Mouse (Mus musculus) neural tube, embryonic 13.5 days (tissue): ENCODE measurements around the gene Ttc7b. TPM values are rescaled to one million over a fixed set of nuclear protein-coding genes. Genes with fewer than 3 reads are reported as not detected.

ENCODE experiments used
- ATAC-seq: fragments of 200-750 bp; cut with Nextera tagmentation; 2 replicates; pipeline ENCODE4 v1.8.0; 2017; ENCODE audit warnings: low read depth, mild to moderate bottlenecking, moderate TSS enrichment, moderate library complexity
- H3K27ac ChIP-seq: fragments of 300-500 bp; sonication (generic); replicated peaks from 2 replicates; pipeline ENCODE4 v1.5.1; 2015; ENCODE audit warnings: moderate library complexity, mild to moderate bottlenecking, inconsistent platforms
- H3K27me3 ChIP-seq: fragments of 300-500 bp; sonication (generic); 2 replicates; pipeline ENCODE4 v1.6.1; 2015; ENCODE audit warnings: mild to moderate bottlenecking, inconsistent platforms
- H3K36me3 ChIP-seq: fragments of 300-500 bp; sonication (generic); 2 replicates; pipeline ENCODE4 v1.6.1; 2015; ENCODE audit warnings: mild to moderate bottlenecking, inconsistent platforms
- H3K4me1 ChIP-seq: fragments of 300-500 bp; sonication (generic); replicated peaks from 2 replicates; pipeline ENCODE4 v1.6.1; 2015; ENCODE audit warnings: inconsistent platforms
- H3K4me2 ChIP-seq: fragments of 300-500 bp; sonication (generic); 2 replicates; pipeline ENCODE4 v1.6.1; 2015; ENCODE audit warnings: inconsistent platforms, mild to moderate bottlenecking, moderate library complexity
- H3K4me3 ChIP-seq: fragments of 300-500 bp; sonication (generic); 2 replicates; pipeline ENCODE4 v1.5.1; 2015; ENCODE audit warnings: mild to moderate bottlenecking, inconsistent platforms
- H3K9ac ChIP-seq: fragments of 300-500 bp; sonication (generic); 2 replicates; pipeline ENCODE4 v1.6.1; 2015; ENCODE audit warnings: moderate library complexity, mild to moderate bottlenecking, inconsistent platforms
- H3K9me3 ChIP-seq: fragments of 300-500 bp; sonication (generic); 2 replicates; pipeline ENCODE4 v1.6.1; 2016; ENCODE audit warnings: inconsistent platforms
- whole genome bisulfite sequencing: fragments of 180-500 bp; shearing (Covaris S2); methylation state at CpG from one replicate; pipeline ENCODE4 v1.1.7; 2015; 5-methylcytosine and 5-hydroxymethylcytosine counted together
- polyA plus RNA-seq: library from polyadenylated mRNA; unstranded; fragments of >200 nt; fragmentation: Nextera tagmentation; extraction: Ambion mirVana; gene quantifications from 2 replicates; pipeline ENCODE4 v1.2.1, GENCODE M21; 2015

Ttc7b gene
- polyA plus RNA-seq, 1 experiment from 2014 or later, result 7.3 TPM

GRCm38 (mm10) chr12:100402296-100403004 lies 118.2 kb downstream of the Ttc7b start:
- no peaks in the 10 kb centered on the region for H3K27me3 ChIP-seq
- ATAC-seq, result no peak
- H3K4me2 ChIP-seq, result no peak overlapping the region
- peaks cover 45% of the 10 kb centered on the region for H3K4me1 ChIP-seq
- no peak overlapping the region for H3K27ac ChIP-seq
- 94% methylated on average over 10 of the region's 10 CpGs for WGBS
- H3K9ac ChIP-seq, result no peak overlapping the region
- H3K4me3 ChIP-seq, result no peak overlapping the region
- H3K9me3 ChIP-seq, result no peaks in the 10 kb centered on the region
- peaks cover 35% of the 10 kb centered on the region for H3K36me3 ChIP-seq

DNA sequence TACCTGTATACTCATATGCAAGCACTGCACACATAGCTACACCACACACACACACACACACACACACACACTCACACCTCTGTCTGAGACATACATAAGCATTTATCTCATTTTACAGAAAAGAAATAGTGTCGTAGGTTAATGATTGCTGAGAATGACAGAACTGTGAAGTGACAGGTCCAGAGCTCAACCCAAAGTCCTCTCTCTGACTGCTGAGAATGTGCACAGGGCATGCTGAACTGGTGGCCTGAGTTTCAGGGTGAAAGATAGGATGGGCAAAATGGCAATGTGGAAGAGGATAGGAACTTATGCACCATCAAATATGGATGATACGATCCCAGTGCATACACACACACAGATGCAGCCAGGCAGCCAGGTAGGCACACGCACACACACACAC lies 120.5 kb downstream of the Ttc7b start:
- Histone ChIP-seq H3K9ac (no peak overlapping the region), H3K4me1 (peaks cover 31% of the 10 kb centered on the region), H3K9me3 (no peaks in the 10 kb centered on the region), H3K27ac (no peak overlapping the region), H3K4me2 (no peak overlapping the region), H3K36me3 (peaks cover 43% of the 10 kb centered on the region), H3K4me3 (no peak overlapping the region), H3K27me3 (no peaks in the 10 kb centered on the region)
- ATAC-seq, result no peak
- WGBS, result 96% methylated on average over 3 of the region's 3 CpGs

- Histone ChIP-seq H3K27ac (peak overlapping the region; percentile 23; the same call in 1 of the 2 replicates), H3K4me1 (peaks cover 26% of the 10 kb centered on the region), H3K4me2 (no peak overlapping the region), H3K36me3 (peaks cover 52% of the 10 kb centered on the region), H3K9me3 (no peaks in the 10 kb centered on the region), H3K4me3 (no peak overlapping the region), H3K27me3 (no peaks in the 10 kb centered on the region), H3K9ac (no peak overlapping the region)
- ATAC-seq, result no peak
- 95% methylated on average over 5 of the region's 5 CpGs for WGBS
These were observed 121.4 kb downstream of the Ttc7b start for GRCm38 (mm10) chr12:100399126-100399727.

DNA sequence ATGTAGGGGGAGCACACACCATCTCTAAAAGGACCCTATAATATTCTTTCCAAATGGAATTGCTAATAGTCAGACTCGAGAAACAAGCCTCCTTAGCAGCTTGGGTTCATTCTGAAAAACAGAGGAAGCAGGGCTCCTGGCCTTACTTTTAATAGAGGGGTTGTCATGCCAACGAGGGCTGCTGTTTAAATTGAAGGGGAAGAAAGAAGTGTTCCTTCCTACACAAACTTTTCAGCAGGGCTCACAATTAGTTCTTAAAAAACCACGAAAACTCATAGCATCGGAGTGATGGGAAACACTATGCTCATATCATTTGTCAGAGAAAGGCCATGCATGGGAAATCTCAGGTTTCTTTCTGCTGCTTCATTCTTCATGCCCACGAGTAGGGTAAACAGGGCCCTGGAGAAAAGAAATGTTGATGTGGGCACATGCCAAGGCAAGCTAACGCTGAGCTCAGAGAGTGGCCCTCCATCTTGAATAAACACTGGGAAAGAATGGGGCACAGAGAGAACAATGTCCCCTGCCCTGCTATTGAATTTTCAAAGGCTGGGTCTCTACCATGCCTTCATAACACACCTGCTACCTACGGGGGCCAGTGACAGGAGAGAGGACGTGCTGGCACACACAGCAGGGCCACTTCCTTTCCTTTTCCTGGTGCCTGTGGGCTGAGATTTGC lies 122.2 kb downstream of the Ttc7b start:
- Histone ChIP-seq H3K4me3 (no peak overlapping the region), H3K9me3 (no peaks in the 10 kb centered on the region), H3K36me3 (peaks cover 56% of the 10 kb centered on the region), H3K27ac (peak overlapping the region; percentile 23; the same call in 1 of the 2 replicates), H3K4me1 (peaks cover 19% of the 10 kb centered on the region), H3K27me3 (no peaks in the 10 kb centered on the region), H3K4me2 (no peak overlapping the region), H3K9ac (no peak overlapping the region)
- no peak for ATAC-seq
- 62% methylated on average over 8 of the region's 8 CpGs for WGBS

- Histone ChIP-seq H3K27ac (no peak overlapping the region; the same call in 1 of the 2 replicates), H3K4me1 (peaks cover 19% of the 10 kb centered on the region), H3K4me2 (no peak overlapping the region), H3K9ac (no peak overlapping the region), H3K4me3 (no peak overlapping the region), H3K27me3 (no peaks in the 10 kb centered on the region), H3K9me3 (no peaks in the 10 kb centered on the region), H3K36me3 (peaks cover 49% of the 10 kb centered on the region)
- WGBS, result 57% methylated on average over 15 of the region's 15 CpGs
- 0 out of 2 replicates have a peak, but pooled peaks have one; percentile 32 for ATAC-seq
These were observed 123.0 kb downstream of the Ttc7b start for GRCm38 (mm10) chr12:100397432-100398146.

GRCm38 (mm10) chr12:100396806-100397205 lies 123.8 kb downstream of the Ttc7b start:
- WGBS, result 93% methylated on average over 2 of the region's 2 CpGs

DNA sequence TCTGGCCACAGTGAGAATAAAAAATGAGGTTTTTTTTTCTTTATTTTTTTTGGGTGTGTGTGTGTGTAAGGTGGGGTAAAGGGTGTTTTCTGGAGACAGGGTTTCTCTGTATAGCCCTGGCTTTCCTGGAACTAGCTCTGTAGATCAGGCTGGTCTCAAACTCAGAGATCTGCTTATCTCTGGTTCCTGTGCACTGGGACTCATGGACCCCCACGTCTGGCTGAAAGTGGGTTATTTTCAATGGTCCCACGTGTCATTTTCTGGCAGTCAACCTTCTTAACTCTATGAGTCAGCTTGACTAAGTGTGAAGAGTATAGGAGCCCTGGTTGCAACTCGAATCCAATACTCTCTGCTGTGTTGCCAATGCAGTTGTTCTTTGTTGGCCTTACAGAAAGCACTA lies 127.1 kb downstream of the Ttc7b start:
- H3K4me3 ChIP-seq, result no peak overlapping the region

More at GRCm38 (mm10) chr12:100396806-100397205, 123.8 kb downstream of the Ttc7b start:
- H3K4me2 ChIP-seq, result no peak overlapping the region
- H3K9ac ChIP-seq, result no peak overlapping the region
- H3K9me3 ChIP-seq, result no peaks in the 10 kb centered on the region
- H3K4me3 ChIP-seq, result no peak overlapping the region
- H3K27me3 ChIP-seq, result no peaks in the 10 kb centered on the region
- H3K4me1 ChIP-seq, result peaks cover 27% of the 10 kb centered on the region
- H3K36me3 ChIP-seq, result peaks cover 41% of the 10 kb centered on the region
- no peak overlapping the region for H3K27ac ChIP-seq
- no peak for ATAC-seq

GRCm38 (mm10) chr12:100393109-100393508 lies 127.5 kb downstream of the Ttc7b start:
- Histone ChIP-seq H3K36me3 (peaks cover 38% of the 10 kb centered on the region), H3K9me3 (no peaks in the 10 kb centered on the region), H3K4me2 (no peak overlapping the region), H3K9ac (no peak overlapping the region), H3K4me3 (no peak overlapping the region), H3K27ac (no peak overlapping the region), H3K27me3 (no peaks in the 10 kb centered on the region), H3K4me1 (peaks cover 24% of the 10 kb centered on the region)
- ATAC-seq, result no peak
- WGBS, result 76% methylated on average over 3 of the region's 3 CpGs

More for the DNA sequence above, 127.1 kb downstream of the Ttc7b start:
- Histone ChIP-seq H3K27ac (no peak overlapping the region), H3K9ac (no peak overlapping the region), H3K4me1 (peaks cover 28% of the 10 kb centered on the region), H3K4me2 (no peak overlapping the region), H3K9me3 (no peaks in the 10 kb centered on the region), H3K36me3 (peaks cover 34% of the 10 kb centered on the region), H3K27me3 (no peaks in the 10 kb centered on the region)
- 82% methylated on average over 3 of the region's 3 CpGs for WGBS
- no peak for ATAC-seq

GRCm38 (mm10) chr12:100392466-100392865 lies 128.2 kb downstream of the Ttc7b start:
- no peaks in the 10 kb centered on the region for H3K27me3 ChIP-seq
- H3K27ac ChIP-seq, result no peak overlapping the region
- no peak overlapping the region for H3K4me2 ChIP-seq
- 55% methylated on average over 5 of the region's 5 CpGs for WGBS
- no peak overlapping the region for H3K4me3 ChIP-seq
- no peak for ATAC-seq
- H3K9ac ChIP-seq, result no peak overlapping the region
- H3K9me3 ChIP-seq, result no peaks in the 10 kb centered on the region
- H3K36me3 ChIP-seq, result peaks cover 44% of the 10 kb centered on the region
- peaks cover 17% of the 10 kb centered on the region for H3K4me1 ChIP-seq

DNA sequence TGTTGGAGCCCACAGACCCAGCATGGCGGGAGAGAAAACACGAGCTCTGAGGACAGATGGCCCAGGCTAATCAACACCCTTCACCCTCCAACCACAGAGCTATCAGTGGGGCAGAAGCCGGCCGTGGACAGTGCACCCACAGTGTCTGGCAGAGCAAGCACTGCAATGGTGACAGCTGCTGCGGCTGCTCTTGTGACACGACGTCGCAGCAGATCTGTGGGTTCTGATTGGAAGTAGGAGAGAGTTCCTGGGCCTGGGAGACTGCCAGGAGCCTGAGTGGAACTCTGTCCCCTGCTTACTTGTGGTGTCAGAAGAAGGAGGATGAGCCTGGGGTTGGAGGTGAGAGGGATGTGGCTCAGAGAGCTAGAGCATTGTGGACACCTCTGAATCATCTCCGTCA lies 128.7 kb downstream of the Ttc7b start:
- Histone ChIP-seq H3K27me3 (no peaks in the 10 kb centered on the region), H3K36me3 (peaks cover 50% of the 10 kb centered on the region), H3K27ac (no peak overlapping the region), H3K4me1 (peaks cover 16% of the 10 kb centered on the region), H3K9me3 (no peaks in the 10 kb centered on the region), H3K4me3 (no peak overlapping the region), H3K9ac (no peak overlapping the region), H3K4me2 (no peak overlapping the region)
- WGBS, result 80% methylated on average over 9 of the region's 9 CpGs
- ATAC-seq, result 0 out of 2 replicates have a peak, but pooled peaks have one; percentile 14

- Histone ChIP-seq H3K27me3 (no peaks in the 10 kb centered on the region), H3K9ac (no peak overlapping the region), H3K9me3 (no peaks in the 10 kb centered on the region), H3K27ac (no peak overlapping the region), H3K36me3 (peaks cover 57% of the 10 kb centered on the region), H3K4me1 (peaks cover 16% of the 10 kb centered on the region), H3K4me3 (no peak overlapping the region), H3K4me2 (no peak overlapping the region)
- ATAC-seq, result no peak; the same call in 1 of the 2 replicates
- WGBS, result 62% methylated on average over 12 of the region's 12 CpGs
These were observed 130.5 kb downstream of the Ttc7b start for GRCm38 (mm10) chr12:100389878-100390710.
